Mouse (Mus musculus) limb, embryonic 12.5 days (tissue): ENCODE results near the gene Fam133b. TPM values are rescaled to one million over a fixed set of nuclear protein-coding genes. Genes with fewer than 3 reads are reported as not detected.
"Not testable (repeated sequence)": the region's sequence is repeated elsewhere in the genome, so short reads cannot be mapped to it uniquely, and the experiment has no call there.

Experiments used
- ATAC-seq: fragments of 200-750 bp; cut with Nextera tagmentation; 2 replicates; pipeline ENCODE4 v1.8.0; 2017; ENCODE audit warnings: low read depth, moderate TSS enrichment; ENCODE audit not compliant: insufficient number of reproducible peaks, insufficient read depth, low FRiP score, low TSS enrichment
- H3K27ac ChIP-seq: fragments of 300-500 bp; sonication (generic); 2 replicates; pipeline ENCODE4 v1.5.1; 2016; ENCODE audit warnings: mild to moderate bottlenecking, moderate library complexity
- H3K27me3 ChIP-seq: fragments of 300-500 bp; sonication (generic); 2 replicates; pipeline ENCODE4 v1.6.1; 2016; ENCODE audit warnings: mild to moderate bottlenecking, moderate library complexity
- H3K36me3 ChIP-seq: fragments of 300-500 bp; sonication (generic); 2 replicates; pipeline ENCODE4 v1.6.1; 2016; ENCODE audit warnings: mild to moderate bottlenecking, moderate library complexity
- H3K4me1 ChIP-seq: fragments of 300-500 bp; sonication (generic); replicated peaks from 2 replicates; pipeline ENCODE4 v1.6.1; 2016
- H3K4me2 ChIP-seq: fragments of 300-500 bp; sonication (generic); 2 replicates; pipeline ENCODE4 v1.6.1; 2016; ENCODE audit warnings: mild to moderate bottlenecking, moderate library complexity
- H3K4me3 ChIP-seq: fragments of 300-500 bp; sonication (generic); replicated peaks from 2 replicates; pipeline ENCODE4 v1.5.1; 2016; ENCODE audit warnings: mild to moderate bottlenecking
- H3K9ac ChIP-seq: fragments of 300-500 bp; sonication (generic); replicated peaks from 2 replicates; pipeline ENCODE4 v1.6.1; 2016; ENCODE audit warnings: mild to moderate bottlenecking, moderate library complexity
- H3K9me3 ChIP-seq: fragments of 300-500 bp; sonication (generic); 2 replicates; pipeline ENCODE4 v1.6.1; 2016; ENCODE audit warnings: mild to moderate bottlenecking, moderate library complexity
- WGBS: fragments of 180-500 bp; shearing (Covaris S2); methylation state at CpG from one replicate; pipeline ENCODE4 v1.1.7; 2016; 5-methylcytosine and 5-hydroxymethylcytosine counted together
- polyA plus RNA-seq: library from polyadenylated mRNA; unstranded; fragments of >200 nt; fragmentation: Nextera tagmentation; extraction: Ambion mirVana; gene quantifications from 2 replicates; pipeline ENCODE4 v1.2.1, GENCODE M21; 2016

The Fam133b gene
- polyA plus RNA-seq, 1 experiment from 2014 or later, result 41.7 TPM

GRCm38 (mm10) chr5:3607114-3607513 is 63.5 kb downstream of the Fam133b start:
- H3K9me3 ChIP-seq, result no peaks in the 10 kb centered on the region
- 93% methylated on average over 9 of the region's 9 CpGs for WGBS
- H3K4me1 ChIP-seq, result no peaks in the 10 kb centered on the region
- H3K9ac ChIP-seq, result no peak overlapping the region
- no peak overlapping the region for H3K4me2 ChIP-seq
- H3K27me3 ChIP-seq, result no peaks in the 10 kb centered on the region
- ATAC-seq, result no peak
- no peak overlapping the region for H3K27ac ChIP-seq
- H3K4me3 ChIP-seq, result no peak overlapping the region
- peaks cover 55% of the 10 kb centered on the region for H3K36me3 ChIP-seq

GRCm38 (mm10) chr5:3609241-3609640 is 65.6 kb downstream of the Fam133b start:
- no peak for ATAC-seq
- H3K27ac ChIP-seq, result no peak overlapping the region
- H3K36me3 ChIP-seq, result peaks cover 62% of the 10 kb centered on the region
- no peaks in the 10 kb centered on the region for H3K4me1 ChIP-seq
- WGBS, result 93% methylated on average over 7 of the region's 7 CpGs
- H3K4me3 ChIP-seq, result no peak overlapping the region
- no peaks in the 10 kb centered on the region for H3K27me3 ChIP-seq
- no peak overlapping the region for H3K9ac ChIP-seq
- no peak overlapping the region for H3K4me2 ChIP-seq
- no peaks in the 10 kb centered on the region for H3K9me3 ChIP-seq

- peaks cover 53% of the 10 kb centered on the region for H3K36me3 ChIP-seq
- not testable (repeated sequence) for H3K27me3 ChIP-seq, H3K9ac ChIP-seq, H3K4me2 ChIP-seq, H3K27ac ChIP-seq, H3K9me3 ChIP-seq, H3K4me1 ChIP-seq, H3K4me3 ChIP-seq, ATAC-seq
- WGBS, result 93% methylated on average over 2 of the region's 2 CpGs
Measured at GRCm38 (mm10) chr5:3611835-3612234, 68.2 kb downstream of the Fam133b start.

Other genes starting within 250 kb of the Fam133b start
- gene Cdk6, start 202.3 kb upstream of the Fam133b start, polyA plus RNA-seq, result 29.7 and 32.5 TPM in 2 replicates
- 3.3 and 5.2 TPM in 2 replicates for gene 1700109H08Rik, start 27.7 kb downstream of the Fam133b start, polyA plus RNA-seq
- 17.7 and 23.2 TPM in 2 replicates for gene Pex1, start 52.2 kb downstream of the Fam133b start, polyA plus RNA-seq
- 15.3 and 15.6 TPM in 2 replicates for gene Rbm48, start 52.8 kb downstream of the Fam133b start, polyA plus RNA-seq
- not detected in 2 replicates for gene Tmbim7, start 107.3 kb downstream of the Fam133b start, polyA plus RNA-seq
- gene Gatad1, start 113.4 kb downstream of the Fam133b start, polyA plus RNA-seq, result 63.5 and 71.1 TPM in 2 replicates